Mouse (Mus musculus) brain, embryonic 14.5 days (tissue): ENCODE measurements around the gene Gm16451. TPM values are rescaled to one million over a fixed set of nuclear protein-coding genes. Genes with fewer than 3 reads are reported as not detected.
"Not testable (repeated sequence)": the region's sequence is repeated elsewhere in the genome, so short reads cannot be mapped to it uniquely, and the experiment has no call there.

ENCODE experiments used
- DNase-seq: peaks from one replicate; pipeline ENCODE4 v3.0.0-alpha.2; 2011; ENCODE audit warnings: low read depth
- polyA plus RNA-seq: library from polyadenylated mRNA; depleted of rRNA; stranded (reverse); fragments of >200 nt; gene quantifications from 2 replicates; pipeline ENCODE4 v1.2.3, GENCODE M21; 2012; rRNA removed

The Gm16451 gene
- polyA plus RNA-seq: not detected in 2 replicates

DNA sequence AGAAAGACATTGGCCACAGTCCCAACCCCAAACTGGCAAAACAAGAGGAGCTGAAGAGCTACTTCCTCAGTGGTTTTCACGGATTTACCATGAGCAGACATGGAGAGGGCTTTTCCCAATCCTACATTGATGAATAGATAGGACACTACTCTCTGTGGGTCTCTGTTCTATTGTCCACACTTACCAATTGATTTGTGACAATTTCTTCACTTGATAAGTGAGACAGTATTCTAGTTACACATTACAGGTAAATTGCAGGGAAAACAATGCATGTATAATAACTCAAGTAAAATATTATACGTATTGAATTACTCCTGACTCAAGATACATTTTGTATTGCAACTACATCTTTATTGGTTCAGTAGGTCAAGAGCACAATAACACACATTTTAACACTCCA is at the start of gene Gm16451:
Gene Gm16451 (minus strand): TSS at position 101 of the 400 bp plus-strand sequence.
- not testable (repeated sequence) for DNase-seq

DNA sequence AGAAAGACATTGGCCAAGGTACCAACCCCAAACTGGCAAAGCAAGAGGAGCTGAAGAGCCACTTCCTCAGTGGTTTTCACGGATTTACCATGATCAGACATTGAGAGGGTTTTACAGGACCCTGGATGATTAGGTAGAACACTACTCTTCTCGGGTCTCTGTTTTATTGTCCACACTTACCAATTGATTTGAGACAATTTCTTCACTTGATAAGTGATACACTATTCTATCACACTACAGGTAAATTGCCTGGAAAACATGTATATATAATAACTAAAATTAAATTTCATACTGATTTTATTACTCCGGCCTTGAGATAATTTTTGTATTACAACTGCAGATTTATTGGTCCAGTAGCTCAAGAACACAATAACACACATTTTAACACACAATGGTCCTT is 45.9 kb upstream of the Gm16451 start, which contains the start of gene Vmn1r142:
Gene Vmn1r142 (minus strand): TSS at position 101 of the 400 bp plus-strand sequence.
- not testable (repeated sequence) for DNase-seq

DNA sequence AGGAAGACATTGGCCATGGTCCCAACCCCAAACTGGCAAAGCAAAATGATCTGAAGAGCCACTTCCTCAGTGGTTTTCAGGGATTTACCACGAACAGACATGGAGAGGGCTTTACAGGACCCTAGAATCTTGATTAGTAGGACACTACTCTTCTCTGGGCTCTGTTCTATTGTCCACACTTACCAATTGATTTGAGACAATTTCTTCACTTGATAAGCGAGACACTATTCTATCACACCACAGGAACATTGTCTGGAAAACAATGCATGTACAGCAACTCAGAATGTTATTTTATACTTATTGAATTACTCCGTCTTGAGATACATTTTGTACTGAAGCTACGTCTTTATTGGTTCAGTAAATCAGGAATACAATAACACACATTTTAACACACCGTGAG is 16.6 kb upstream of the Gm16451 start, which contains the start of gene Gm10666:
Gene Gm10666 (minus strand): TSS at position 101 of the 400 bp plus-strand sequence.
- DNase-seq: not testable (repeated sequence)

DNA sequence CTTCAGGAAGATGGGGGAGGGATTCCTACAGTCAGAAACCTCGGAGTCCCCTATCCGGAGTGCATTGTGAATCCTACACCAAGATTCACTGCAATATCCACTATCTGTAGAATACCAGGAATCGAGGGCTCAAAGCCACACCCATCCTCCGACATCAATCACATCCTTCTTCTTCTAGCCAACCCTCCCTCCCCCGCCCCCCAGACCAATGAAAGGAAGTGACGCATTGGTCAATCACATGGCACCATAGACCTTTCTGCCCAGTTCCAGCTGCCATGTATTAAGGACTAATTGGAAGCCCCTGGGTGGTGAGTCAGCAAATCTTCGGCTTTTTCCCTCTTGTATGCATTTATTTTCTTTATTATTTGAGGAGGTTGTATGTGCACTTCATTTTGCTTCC is 49.3 kb downstream of the Gm16451 start, which contains the start of gene Vmn1r139:
Gene Vmn1r139 (plus strand): TSS at position 301 of the 400 bp plus-strand sequence.
- not testable (repeated sequence) for DNase-seq

Other genes starting within 250 kb of the Gm16451 start
- not detected in 2 replicates for gene Gm5891, start 197.0 kb downstream of the Gm16451 start, polyA plus RNA-seq
- not detected in 2 replicates for gene Vmn1r137, start 123.7 kb downstream of the Gm16451 start, polyA plus RNA-seq
- not detected in 2 replicates for gene Vmn1r138, start 89.3 kb downstream of the Gm16451 start, polyA plus RNA-seq
- not detected in 2 replicates for gene Gm6176, start 61.9 kb downstream of the Gm16451 start, polyA plus RNA-seq
- gene Vmn1r139, start 49.2 kb downstream of the Gm16451 start, polyA plus RNA-seq: not detected in 2 replicates
- gene Gm10666, start 16.5 kb upstream of the Gm16451 start, polyA plus RNA-seq: not detected in 2 replicates
- gene Vmn1r142, start 45.8 kb upstream of the Gm16451 start, polyA plus RNA-seq: not detected in 2 replicates
- not detected in 2 replicates for gene Vmn1r143, start 71.1 kb upstream of the Gm16451 start, polyA plus RNA-seq
- gene Gm8653, start 83.0 kb upstream of the Gm16451 start, polyA plus RNA-seq: not detected in 2 replicates
- not detected in 2 replicates for gene Gm8453, start 111.2 kb upstream of the Gm16451 start, polyA plus RNA-seq
- not detected in 2 replicates for gene Gm4187, start 211.5 kb upstream of the Gm16451 start, polyA plus RNA-seq